Mouse (Mus musculus) midbrain, embryonic 15.5 days (tissue): ENCODE measurements around the gene Ankrd22. TPM values are rescaled to one million over a fixed set of nuclear protein-coding genes. Genes with fewer than 3 reads are reported as not detected.

Experiments used
- ATAC-seq: fragments of 200-750 bp; cut with Nextera tagmentation; replicated peaks from 2 replicates; pipeline ENCODE4 v1.8.0; 2017; ENCODE audit warnings: moderate TSS enrichment
- H3K27ac ChIP-seq: fragments of 300-500 bp; sonication (generic); 2 replicates; pipeline ENCODE4 v1.5.1; 2015; ENCODE audit warnings: mild to moderate bottlenecking, inconsistent platforms
- H3K27me3 ChIP-seq: fragments of 300-500 bp; sonication (generic); replicated peaks from 2 replicates; pipeline ENCODE4 v1.6.1; 2015; ENCODE audit warnings: inconsistent platforms
- H3K36me3 ChIP-seq: fragments of 300-500 bp; sonication (generic); replicated peaks from 2 replicates; pipeline ENCODE4 v1.6.1; 2015; ENCODE audit warnings: inconsistent platforms
- H3K4me1 ChIP-seq: fragments of 300-500 bp; sonication (generic); 2 replicates; pipeline ENCODE4 v1.6.1; 2015; ENCODE audit warnings: inconsistent platforms
- H3K4me2 ChIP-seq: fragments of 300-500 bp; sonication (generic); 2 replicates; pipeline ENCODE4 v1.6.1; 2015; ENCODE audit warnings: inconsistent platforms, mild to moderate bottlenecking, moderate library complexity
- H3K4me3 ChIP-seq: fragments of 300-500 bp; sonication (generic); 2 replicates; pipeline ENCODE4 v1.5.1; 2015; ENCODE audit warnings: mild to moderate bottlenecking, inconsistent platforms
- H3K9ac ChIP-seq: fragments of 300-500 bp; sonication (generic); 2 replicates; pipeline ENCODE4 v1.6.1; 2015; ENCODE audit warnings: mild to moderate bottlenecking, inconsistent platforms
- H3K9me3 ChIP-seq: fragments of 300-500 bp; sonication (generic); 2 replicates; pipeline ENCODE4 v1.6.1; 2016; ENCODE audit warnings: inconsistent platforms
- WGBS: fragments of 180-500 bp; shearing (Covaris S2); methylation state at CpG from one replicate; pipeline ENCODE4 v1.1.7; 2015; ENCODE audit warnings: mixed read lengths; 5-methylcytosine and 5-hydroxymethylcytosine counted together
- polyA plus RNA-seq: library from polyadenylated mRNA; unstranded; fragments of >200 nt; fragmentation: Nextera tagmentation; extraction: Ambion mirVana; gene quantifications from 2 replicates; pipeline ENCODE4 v1.2.1, GENCODE M21; 2015

The Ankrd22 gene
- polyA plus RNA-seq, 1 experiment from 2014 or later, result 0.12 TPM

- no peaks in the 10 kb centered on the region for H3K27me3 ChIP-seq
- WGBS, result 83% methylated on average over 4 of the region's 4 CpGs
- no peak overlapping the region for H3K27ac ChIP-seq
- no peak for ATAC-seq
- H3K4me1 ChIP-seq, result no peaks in the 10 kb centered on the region
- H3K4me2 ChIP-seq, result no peak overlapping the region
- H3K4me3 ChIP-seq, result no peak overlapping the region
- H3K9me3 ChIP-seq, result no peaks in the 10 kb centered on the region
- no peak overlapping the region for H3K9ac ChIP-seq
- H3K36me3 ChIP-seq, result no peaks in the 10 kb centered on the region
These were observed 46.2 kb downstream of the Ankrd22 start for GRCm38 (mm10) chr19:34119653-34120052.

DNA sequence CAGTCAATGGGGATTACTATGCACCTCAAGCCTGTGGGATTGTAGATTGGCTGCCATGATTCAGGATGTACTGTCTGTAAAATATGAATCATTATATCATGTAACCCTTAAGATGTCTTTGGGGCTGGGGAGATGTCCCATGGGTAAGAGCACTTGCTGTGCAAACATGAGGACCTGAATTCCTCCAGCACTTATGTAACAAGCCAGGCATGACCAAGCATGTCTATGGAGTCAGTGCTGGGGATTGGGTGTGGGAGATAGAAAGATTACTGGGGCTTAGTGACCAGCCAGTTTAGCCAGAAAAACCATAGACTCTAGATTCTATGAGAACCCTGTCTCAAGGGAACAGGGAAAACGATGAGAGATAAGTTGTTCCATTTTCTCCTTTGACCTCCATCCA lies 46.8 kb downstream of the Ankrd22 start:
- Histone ChIP-seq H3K4me1 (no peaks in the 10 kb centered on the region), H3K9me3 (no peaks in the 10 kb centered on the region), H3K27ac (no peak overlapping the region), H3K9ac (no peak overlapping the region), H3K27me3 (no peaks in the 10 kb centered on the region), H3K4me2 (no peak overlapping the region), H3K4me3 (no peak overlapping the region), H3K36me3 (no peaks in the 10 kb centered on the region)
- ATAC-seq, result no peak
- 88% methylated on average over 1 of the region's 1 CpGs for WGBS

GRCm38 (mm10) chr19:34104841-34105240 lies 61.0 kb downstream of the Ankrd22 start:
- no peak overlapping the region for H3K27ac ChIP-seq
- no peak overlapping the region for H3K4me2 ChIP-seq
- no peaks in the 10 kb centered on the region for H3K36me3 ChIP-seq
- no peaks in the 10 kb centered on the region for H3K4me1 ChIP-seq
- H3K9ac ChIP-seq, result no peak overlapping the region
- no peak for ATAC-seq
- no peaks in the 10 kb centered on the region for H3K27me3 ChIP-seq
- H3K9me3 ChIP-seq, result no peaks in the 10 kb centered on the region
- WGBS, result 90% methylated on average over 3 of the region's 3 CpGs
- H3K4me3 ChIP-seq, result no peak overlapping the region

- H3K9ac ChIP-seq, result no peak overlapping the region
- no peaks in the 10 kb centered on the region for H3K4me1 ChIP-seq
- no peaks in the 10 kb centered on the region for H3K9me3 ChIP-seq
- H3K27me3 ChIP-seq, result no peaks in the 10 kb centered on the region
- 92% methylated on average over 7 of the region's 7 CpGs for WGBS
- H3K36me3 ChIP-seq, result no peaks in the 10 kb centered on the region
- no peak overlapping the region for H3K27ac ChIP-seq
- ATAC-seq, result no peak
- no peak overlapping the region for H3K4me2 ChIP-seq
- no peak overlapping the region for H3K4me3 ChIP-seq
These were observed 64.0 kb downstream of the Ankrd22 start for GRCm38 (mm10) chr19:34101888-34102287.

GRCm38 (mm10) chr19:34100633-34101032 lies 65.2 kb downstream of the Ankrd22 start, which contains the start of gene Lipm:
Lipm (plus strand) TSS chr19:34100933.
- Histone ChIP-seq H3K4me2 (no peak within 1 kb of the TSS), H3K36me3 (no peaks in the 10 kb centered on the region), H3K9ac (no peak within 1 kb of the TSS), H3K27me3 (no peaks in the 10 kb centered on the region), H3K27ac (no peak within 1 kb of the TSS), H3K4me3 (no peak within 1 kb of the TSS), H3K4me1 (no peaks in the 10 kb centered on the region), H3K9me3 (no peaks in the 10 kb centered on the region)
- no peak for ATAC-seq
- 87% methylated on average over 4 of the region's 4 CpGs for WGBS

DNA sequence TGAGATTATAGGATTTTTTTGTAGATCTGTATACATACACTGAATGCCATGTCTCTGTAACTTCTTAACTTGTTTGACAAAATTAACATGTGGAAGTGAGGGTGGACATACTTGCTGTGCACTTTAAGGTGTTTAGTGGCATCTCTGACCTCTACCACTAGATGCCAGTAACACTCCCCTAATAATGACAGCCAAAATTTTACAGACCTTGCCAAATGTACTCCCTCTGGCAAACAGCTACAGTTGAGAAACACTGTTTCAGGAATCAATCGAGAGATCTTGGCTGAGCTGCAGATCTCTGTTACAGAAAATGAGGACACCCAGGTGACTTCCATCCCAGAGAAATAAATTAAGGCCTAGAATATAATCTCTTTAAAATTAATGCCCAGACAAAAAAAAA lies 69.6 kb downstream of the Ankrd22 start:
- Histone ChIP-seq H3K27me3 (no peaks in the 10 kb centered on the region), H3K36me3 (no peaks in the 10 kb centered on the region), H3K4me2 (no peak overlapping the region), H3K9me3 (no peaks in the 10 kb centered on the region), H3K4me3 (no peak overlapping the region), H3K4me1 (no peaks in the 10 kb centered on the region), H3K9ac (no peak overlapping the region), H3K27ac (no peak overlapping the region)
- ATAC-seq, result no peak
- 80% methylated on average over 1 of the region's 1 CpGs for WGBS

DNA sequence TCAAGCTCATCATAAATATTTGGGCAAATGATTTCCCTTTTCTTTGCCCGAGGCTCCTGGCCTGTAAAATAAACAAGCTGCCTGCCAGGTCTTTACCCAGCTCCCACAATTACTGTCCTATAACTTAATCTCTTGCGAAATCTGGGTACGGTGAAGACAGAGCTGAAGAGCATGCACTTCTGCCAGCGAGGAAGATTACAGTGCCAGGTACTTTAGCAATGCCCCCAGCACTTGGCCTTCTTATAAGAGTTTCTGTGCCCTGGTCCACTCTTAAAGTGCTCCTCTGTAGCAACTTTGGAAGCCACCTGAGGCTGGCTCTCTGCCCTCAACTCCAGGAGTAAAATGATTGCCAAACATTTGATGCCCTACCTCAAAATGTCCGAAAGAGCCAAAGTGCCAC lies 70.5 kb downstream of the Ankrd22 start:
- no peaks in the 10 kb centered on the region for H3K27me3 ChIP-seq
- H3K4me2 ChIP-seq, result no peak overlapping the region
- H3K4me1 ChIP-seq, result no peaks in the 10 kb centered on the region
- no peak overlapping the region for H3K27ac ChIP-seq
- H3K36me3 ChIP-seq, result no peaks in the 10 kb centered on the region
- H3K9me3 ChIP-seq, result no peaks in the 10 kb centered on the region
- no peak overlapping the region for H3K9ac ChIP-seq
- no peak for ATAC-seq
- WGBS, result 82% methylated on average over 5 of the region's 5 CpGs
- no peak overlapping the region for H3K4me3 ChIP-seq

- Histone ChIP-seq H3K4me1 (no peaks in the 10 kb centered on the region), H3K4me2 (no peak overlapping the region), H3K4me3 (no peak overlapping the region), H3K36me3 (no peaks in the 10 kb centered on the region), H3K27me3 (no peaks in the 10 kb centered on the region), H3K9ac (no peak overlapping the region), H3K27ac (no peak overlapping the region), H3K9me3 (no peaks in the 10 kb centered on the region)
- 86% methylated on average over 3 of the region's 3 CpGs for WGBS
- no peak for ATAC-seq
These were observed 76.7 kb downstream of the Ankrd22 start for GRCm38 (mm10) chr19:34089011-34089680.

DNA sequence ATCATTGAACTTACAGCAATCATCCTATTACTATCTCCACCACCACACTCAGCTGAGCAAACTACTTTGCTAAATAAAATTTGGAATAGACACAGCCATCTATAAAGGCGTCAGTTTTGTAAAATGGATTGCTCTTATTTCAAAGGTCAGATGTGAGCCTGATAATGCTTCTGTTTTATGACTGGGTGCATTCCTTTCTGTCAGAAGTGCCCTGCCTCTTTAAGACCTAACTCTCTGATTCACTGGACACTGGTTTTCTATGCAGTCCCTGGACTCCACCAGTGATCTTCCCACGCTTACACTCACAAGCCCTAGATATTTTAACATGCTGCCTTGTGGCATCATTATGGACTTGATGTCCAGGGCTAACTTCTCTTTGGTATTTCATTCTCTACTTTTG lies 87.7 kb downstream of the Ankrd22 start:
- no peak overlapping the region for H3K4me3 ChIP-seq
- 82% methylated on average over 2 of the region's 2 CpGs for WGBS
- ATAC-seq, result no peak
- H3K27ac ChIP-seq, result no peak overlapping the region
- no peaks in the 10 kb centered on the region for H3K27me3 ChIP-seq
- no peak overlapping the region for H3K9ac ChIP-seq
- H3K4me2 ChIP-seq, result no peak overlapping the region
- H3K4me1 ChIP-seq, result no peaks in the 10 kb centered on the region
- H3K36me3 ChIP-seq, result no peaks in the 10 kb centered on the region
- no peaks in the 10 kb centered on the region for H3K9me3 ChIP-seq

- Histone ChIP-seq H3K4me2 (no peak overlapping the region), H3K9me3 (no peaks in the 10 kb centered on the region), H3K27me3 (no peaks in the 10 kb centered on the region), H3K9ac (no peak overlapping the region), H3K36me3 (no peaks in the 10 kb centered on the region), H3K4me3 (no peak overlapping the region), H3K4me1 (no peaks in the 10 kb centered on the region), H3K27ac (no peak overlapping the region)
- ATAC-seq, result no peak
These were observed 91.6 kb downstream of the Ankrd22 start for GRCm38 (mm10) chr19:34074239-34074638.

Other genes starting within 250 kb of the Ankrd22 start
- gene Lipf, start 204.9 kb downstream of the Ankrd22 start, polyA plus RNA-seq, result not detected in 2 replicates
- gene Lipk, start 157.8 kb downstream of the Ankrd22 start, polyA plus RNA-seq, result not detected in 2 replicates
- not detected in 2 replicates for gene Lipn, start 98.7 kb downstream of the Ankrd22 start, polyA plus RNA-seq
- not detected in 2 replicates for gene Lipm, start 65.1 kb downstream of the Ankrd22 start, polyA plus RNA-seq
- 16.0 and 16.5 TPM in 2 replicates for gene Stambpl1, start 26.2 kb upstream of the Ankrd22 start, polyA plus RNA-seq
- 12.0 and 13.4 TPM in 2 replicates for gene Acta2, start 89.5 kb upstream of the Ankrd22 start, polyA plus RNA-seq
- gene Fas, start 124.6 kb upstream of the Ankrd22 start, polyA plus RNA-seq, result 0.44 and 1.0 TPM in 2 replicates